Mouse (Mus musculus): Measurements from ENCODE around the gene Mplkip.
A peak's percentile ranks its signal among the peaks of the same experiment; 100 is the strongest.

Mplkip gene

GRCm38 (mm10) chr13:17694911-17695699, at the start of gene Mplkip, which contains the start of gene Sugct:
Gene Mplkip, plus strand, starts transcription at chr13:17695192.
Gene Sugct, minus strand, starts transcription at chr13:17695553.
- peak; percentile 100 for DNase-seq (ENCODE audit: low read depth in 2 of 2, low spot score in 2 of 2)

DNA sequence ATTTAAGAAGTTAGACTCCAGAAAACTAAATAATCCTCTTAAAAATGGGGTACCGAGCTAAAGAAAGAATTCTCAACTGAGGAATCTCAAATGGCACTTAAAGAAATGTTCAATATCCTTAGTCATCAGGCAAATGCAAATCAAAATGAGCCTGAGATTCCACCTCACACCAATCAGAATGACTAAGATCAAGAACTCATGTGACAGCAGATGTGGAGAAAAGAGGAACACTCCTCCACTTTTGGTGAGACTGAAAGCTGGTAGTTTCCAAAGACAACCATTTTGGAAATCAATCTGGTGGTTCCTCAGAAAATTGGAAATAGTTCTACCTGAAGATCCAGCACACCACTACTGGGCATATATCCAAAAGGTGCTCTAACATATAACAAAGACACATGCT, 27.6 kb upstream of the Mplkip start:
- no peak for DNase-seq (ENCODE audit: low read depth in 2 of 2, low spot score in 2 of 2)

DNA sequence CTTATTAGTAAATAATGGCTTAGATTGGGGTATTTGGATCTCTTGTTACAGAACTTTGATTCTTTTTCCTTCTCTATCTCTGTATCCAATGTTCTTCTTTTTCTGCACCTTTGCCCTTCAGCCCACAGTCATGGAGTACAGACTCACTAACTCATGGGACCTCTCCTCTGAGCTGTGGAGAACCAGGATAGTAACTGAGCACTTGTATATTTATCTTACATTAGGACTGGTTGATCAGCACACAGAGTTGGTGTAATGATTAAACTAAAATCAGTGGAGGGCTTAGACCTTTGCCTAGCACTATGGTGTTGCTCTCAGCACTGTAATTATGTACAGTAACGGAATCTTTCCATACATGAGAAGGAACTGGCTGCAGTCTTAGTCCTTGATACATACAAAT, 23.9 kb upstream of the Mplkip start:
- DNase-seq (ENCODE audit: low read depth in 2 of 2, low spot score in 2 of 2): no peak

- DNase-seq (ENCODE audit: low read depth in 2 of 2, low spot score in 2 of 2): no peak
Measured at GRCm38 (mm10) chr13:17689461-17689860, 5.5 kb upstream of the Mplkip start.

DNA sequence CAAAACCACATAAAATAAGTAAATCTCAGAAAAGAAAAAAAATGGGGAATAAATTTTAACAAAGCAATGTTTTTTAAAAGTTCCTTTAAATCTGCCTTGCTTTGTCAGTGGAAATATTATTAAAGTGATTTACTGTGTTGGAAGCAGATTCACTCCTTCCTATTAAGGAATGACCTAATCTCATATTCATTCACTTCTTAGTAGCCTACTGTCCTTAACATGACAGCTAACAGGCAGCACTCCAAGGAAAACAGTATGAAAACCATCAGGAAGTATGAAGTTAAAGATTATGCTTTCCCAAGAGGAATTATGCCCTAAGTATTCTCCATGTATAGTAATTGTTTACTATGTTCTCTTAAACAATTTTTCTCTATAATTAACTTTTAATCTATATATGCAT, 4.3 kb upstream of the Mplkip start:
- no peak for DNase-seq (ENCODE audit: low read depth in 2 of 2, low spot score in 2 of 2)

DNA sequence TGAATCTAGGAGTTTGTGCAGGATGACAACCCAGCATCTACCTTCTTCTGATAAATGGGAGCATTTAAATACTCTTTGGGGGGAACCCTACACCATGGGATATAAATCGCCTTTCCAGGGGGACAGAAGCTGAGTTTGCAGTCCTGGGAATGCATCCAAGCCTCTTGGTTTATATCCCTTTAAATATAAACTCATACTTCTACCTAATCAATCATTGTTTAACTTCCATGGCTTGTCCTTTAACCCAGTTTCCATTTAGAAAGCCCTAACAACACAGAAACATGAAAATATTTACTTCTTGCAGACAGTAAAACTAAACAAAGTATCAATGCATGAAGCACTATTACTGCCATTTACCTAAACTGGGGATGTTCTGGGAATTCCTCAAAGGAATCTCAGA, 3.6 kb upstream of the Mplkip start:
- no peak for DNase-seq (ENCODE audit: low read depth in 2 of 2, low spot score in 2 of 2)

- no peak for DNase-seq (ENCODE audit: low read depth in 2 of 2, low spot score in 2 of 2)
Measured at GRCm38 (mm10) chr13:17693816-17694215, 1.2 kb upstream of the Mplkip start.

DNA sequence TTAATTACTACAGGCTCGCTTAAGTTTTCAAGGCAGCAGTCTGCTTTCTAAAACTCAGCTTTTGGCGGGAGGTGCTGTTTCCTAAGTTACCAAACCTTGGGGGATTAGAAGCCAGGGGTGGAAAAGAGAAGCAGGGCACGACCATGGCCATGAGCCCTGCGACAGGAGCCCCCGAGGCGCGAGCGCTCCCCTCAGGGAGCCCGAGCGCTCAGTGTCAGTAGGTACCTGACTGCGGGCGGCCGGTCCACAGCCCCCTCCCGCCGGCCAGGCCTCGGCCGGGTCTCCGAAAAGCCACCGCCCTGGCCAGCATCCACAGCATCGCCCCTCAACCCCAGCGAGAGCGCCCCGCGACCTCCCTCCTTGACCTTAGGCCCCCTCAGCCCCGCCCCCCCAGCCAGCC, 578 bp upstream of the Mplkip start:
- no peak for DNase-seq (ENCODE audit: low read depth in 2 of 2, low spot score in 2 of 2)

GRCm38 (mm10) chr13:17695898-17696580, 1.0 kb downstream of the Mplkip start:
- no peak for DNase-seq (ENCODE audit: low read depth in 2 of 2, low spot score in 2 of 2)

DNA sequence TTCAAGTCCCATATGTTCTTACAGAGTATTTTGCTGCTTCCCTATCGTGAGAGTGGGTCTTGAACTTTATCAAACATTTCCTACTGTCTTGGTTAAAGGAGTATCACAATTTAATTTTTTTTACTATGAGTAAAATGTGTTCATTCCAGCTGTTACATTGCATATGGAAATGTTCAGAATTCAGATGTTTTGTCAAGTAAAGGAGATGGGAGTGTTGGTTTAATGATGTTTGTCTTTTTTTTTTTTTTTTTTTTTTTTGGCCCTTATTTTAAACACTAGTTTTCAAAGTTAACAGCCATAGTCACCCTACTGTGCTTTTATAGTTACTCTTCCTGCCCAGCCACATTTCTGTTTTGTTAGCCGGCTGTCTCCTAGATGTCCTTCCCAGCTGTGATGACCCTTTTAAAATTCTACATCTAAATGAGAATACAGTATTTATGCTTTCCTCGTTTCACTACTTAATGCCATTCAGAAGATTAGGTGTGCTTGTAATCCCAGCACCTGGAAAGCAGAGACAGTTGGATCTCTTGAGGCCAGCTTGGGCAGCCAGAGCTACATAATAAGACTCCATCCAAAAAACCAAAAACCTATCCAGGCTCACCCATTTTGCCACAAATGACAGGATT, 5.2 kb downstream of the Mplkip start:
- no peak for DNase-seq (ENCODE audit: low read depth in 2 of 2, low spot score in 2 of 2)

GRCm38 (mm10) chr13:17701322-17701721, 6.3 kb downstream of the Mplkip start:
- no peak for DNase-seq (ENCODE audit: low read depth in 2 of 2, low spot score in 2 of 2)

DNA sequence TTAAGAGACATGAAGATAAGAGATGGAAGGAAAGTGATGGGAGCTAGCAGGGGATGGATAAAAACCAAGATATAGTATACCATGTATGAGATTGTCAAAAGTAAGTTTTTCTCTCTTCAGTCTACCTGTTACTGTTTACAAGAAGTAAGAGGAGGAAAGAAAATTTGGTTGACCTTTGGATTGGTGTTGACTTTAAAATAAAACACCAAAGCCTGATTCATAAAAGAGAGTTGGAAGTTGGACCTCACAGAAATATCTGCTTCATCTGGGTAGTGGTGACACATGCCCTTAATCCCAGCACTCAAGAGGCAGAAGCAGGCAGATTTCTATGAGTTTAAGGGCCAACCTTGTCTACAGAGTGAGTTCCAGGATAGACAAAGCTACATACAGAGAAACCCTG, 7.3 kb downstream of the Mplkip start:
- no peak for DNase-seq (ENCODE audit: low read depth in 2 of 2, low spot score in 2 of 2)

- no peak for DNase-seq (ENCODE audit: low read depth in 2 of 2, low spot score in 2 of 2)
Measured at GRCm38 (mm10) chr13:17705188-17705826, 10.3 kb downstream of the Mplkip start.

DNA sequence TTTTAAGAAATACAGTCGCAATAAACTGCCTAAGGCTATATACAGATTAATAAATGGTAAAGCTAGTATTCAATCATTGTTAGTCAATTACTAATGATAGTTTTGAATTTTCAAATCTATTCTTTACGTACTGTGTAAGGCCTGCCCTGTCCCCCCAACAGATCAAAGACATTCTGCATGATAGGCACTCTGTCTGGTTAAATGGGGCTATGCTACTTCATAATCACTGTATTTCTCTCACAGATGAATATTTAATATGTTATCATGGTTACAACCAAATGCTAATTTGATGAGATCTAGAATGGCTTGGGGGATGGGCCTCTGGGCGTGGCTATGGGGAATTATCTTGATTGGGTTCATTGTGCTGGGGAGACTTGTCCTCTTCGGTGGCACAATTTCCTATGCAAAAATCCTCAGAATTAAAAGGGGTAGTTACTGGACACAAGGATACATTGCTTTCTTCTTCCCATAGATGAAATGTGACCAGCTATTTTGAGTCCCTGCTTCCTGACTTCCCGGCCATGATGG, 13.9 kb downstream of the Mplkip start:
- no peak for DNase-seq (ENCODE audit: low read depth in 2 of 2, low spot score in 2 of 2)

GRCm38 (mm10) chr13:17717357-17717756, 22.4 kb downstream of the Mplkip start:
- no peak for DNase-seq (ENCODE audit: low read depth in 2 of 2, low spot score in 2 of 2)

DNA sequence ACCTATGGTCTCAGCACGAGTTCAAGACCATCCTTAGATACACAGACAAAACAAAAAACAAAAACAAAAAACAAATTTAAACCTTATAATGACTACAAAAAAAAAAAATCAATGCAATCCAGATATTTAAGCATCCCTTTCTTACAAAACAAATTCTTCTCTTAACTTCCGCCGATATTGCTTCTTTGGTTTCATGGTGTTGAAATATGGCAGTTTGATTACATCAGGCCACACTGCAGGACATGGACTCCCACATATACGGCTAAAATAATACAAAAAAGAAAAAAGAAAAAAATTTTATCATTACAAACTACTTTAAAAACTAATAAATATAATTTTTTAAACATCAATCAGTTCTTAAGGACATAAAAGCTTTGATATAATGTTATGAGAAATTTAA, 32.9 kb downstream of the Mplkip start:
- DNase-seq (ENCODE audit: low read depth in 2 of 2, low spot score in 2 of 2): no peak

DNA sequence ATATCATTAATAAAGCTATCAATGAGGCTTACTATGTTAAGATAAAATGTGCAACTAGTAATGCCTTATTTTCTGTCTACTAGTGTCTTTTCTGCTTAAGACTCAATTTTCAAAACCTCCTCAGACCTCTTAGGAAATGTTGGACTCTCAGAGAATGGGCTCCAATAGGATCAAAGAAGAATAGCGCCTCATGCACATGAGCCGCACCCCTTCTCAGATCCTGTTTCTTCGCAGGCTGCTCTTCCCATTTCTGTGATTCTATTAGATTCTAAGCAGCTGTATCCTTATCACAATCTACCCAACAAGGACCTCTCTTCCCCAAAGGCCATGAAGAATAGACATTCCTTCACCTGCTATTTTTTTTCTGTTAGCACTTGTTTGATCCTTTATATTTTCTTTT, 33.8 kb downstream of the Mplkip start:
- DNase-seq (ENCODE audit: low read depth in 2 of 2, low spot score in 2 of 2): no peak

All from CD8-positive naive resting alpha-beta T cell, adult 2 months (primary cell).